Mouse (Mus musculus) R1 (cell line): ENCODE data around the gene Dnah6.

Source experiments
- DNase-seq: peaks from one replicate; pipeline ENCODE4 v3.0.0-alpha.2; 2018; ENCODE audit warnings: low read depth, low spot score

Dnah6 gene

DNA sequence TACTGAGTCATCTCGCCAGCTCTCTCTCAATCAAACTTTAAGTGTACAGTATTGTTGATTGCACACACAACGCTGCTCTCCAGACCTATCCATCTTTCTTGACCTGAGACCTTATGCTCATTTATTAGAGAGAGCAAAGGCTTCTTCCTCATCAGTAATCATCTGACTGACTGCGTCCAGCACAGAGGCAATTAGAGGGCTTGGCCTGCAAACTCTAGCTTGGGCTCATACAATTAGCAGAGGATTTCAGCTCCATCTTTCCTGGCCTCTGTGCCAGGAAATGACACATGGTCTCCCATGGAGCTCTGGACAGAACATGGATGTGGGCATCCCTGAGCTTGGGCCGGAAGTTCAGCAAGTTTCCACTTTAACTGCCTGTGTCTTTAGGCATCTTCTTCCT, 193.6 kb downstream of the Dnah6 start:
- no peak for DNase-seq

DNA sequence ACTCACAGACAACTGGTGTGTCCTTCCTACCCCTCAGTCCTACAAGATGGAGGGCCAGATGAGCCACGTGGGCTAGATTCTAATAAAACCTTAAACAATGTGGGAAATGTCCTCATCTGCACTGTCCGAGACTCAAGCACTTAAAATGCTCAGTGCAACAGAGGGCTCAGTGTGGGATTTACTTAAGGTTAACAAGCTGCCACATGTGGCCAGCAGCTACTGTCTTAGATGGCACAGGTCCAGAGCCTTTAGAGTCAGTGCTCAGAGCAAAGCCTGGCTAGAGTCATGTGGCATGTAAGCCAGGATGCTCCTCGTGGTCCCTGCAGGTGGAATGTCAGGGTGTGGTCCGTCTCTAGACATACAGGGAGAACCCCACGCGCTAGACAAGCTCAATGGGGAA, 194.6 kb downstream of the Dnah6 start:
- DNase-seq = no peak

DNA sequence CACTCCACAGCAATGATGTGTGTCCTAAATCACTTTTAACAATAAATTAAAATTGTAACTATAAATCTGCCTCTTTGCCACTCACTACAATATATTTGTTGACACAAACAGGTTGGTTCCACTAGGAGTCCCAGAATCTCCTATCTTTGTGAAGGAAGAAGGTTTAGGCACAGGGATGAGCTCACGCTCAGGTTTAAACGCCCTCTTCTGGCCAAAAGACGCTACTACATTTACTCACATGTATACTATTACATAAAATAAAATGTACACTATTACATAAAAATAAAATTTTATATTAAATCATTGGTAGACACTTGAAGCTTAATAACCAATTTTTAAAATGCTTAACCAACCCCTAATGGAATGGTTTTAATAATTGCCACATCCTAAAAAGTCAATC, 201.4 kb downstream of the Dnah6 start:
- peak; percentile 77 for DNase-seq

DNA sequence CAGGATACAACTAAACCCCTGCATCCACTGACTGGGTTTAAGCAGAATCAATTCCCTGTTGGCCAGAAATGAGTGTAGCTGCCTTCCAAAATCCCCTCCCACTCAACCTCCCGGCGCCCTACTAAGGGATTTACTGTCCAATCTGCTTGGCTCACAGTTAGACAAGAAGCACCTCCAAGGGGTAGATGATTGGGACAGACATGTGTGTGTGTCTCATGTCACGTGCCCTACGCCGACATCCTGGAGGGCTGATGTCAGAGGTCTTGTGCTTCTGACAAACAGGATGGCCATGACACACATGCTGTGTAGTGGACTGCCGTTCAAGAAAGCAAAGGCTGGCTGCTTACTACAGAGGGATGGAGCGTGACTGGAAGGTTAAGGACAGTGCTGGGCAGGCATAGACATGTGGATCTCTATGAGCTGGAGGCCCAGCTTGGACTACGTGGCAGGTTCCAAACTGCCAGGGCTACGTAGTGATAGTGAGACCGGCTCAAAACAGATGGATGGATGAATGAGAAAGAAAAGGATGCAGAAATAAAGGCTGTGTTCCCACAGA, 202.6 kb downstream of the Dnah6 start:
- DNase-seq = no peak

DNA sequence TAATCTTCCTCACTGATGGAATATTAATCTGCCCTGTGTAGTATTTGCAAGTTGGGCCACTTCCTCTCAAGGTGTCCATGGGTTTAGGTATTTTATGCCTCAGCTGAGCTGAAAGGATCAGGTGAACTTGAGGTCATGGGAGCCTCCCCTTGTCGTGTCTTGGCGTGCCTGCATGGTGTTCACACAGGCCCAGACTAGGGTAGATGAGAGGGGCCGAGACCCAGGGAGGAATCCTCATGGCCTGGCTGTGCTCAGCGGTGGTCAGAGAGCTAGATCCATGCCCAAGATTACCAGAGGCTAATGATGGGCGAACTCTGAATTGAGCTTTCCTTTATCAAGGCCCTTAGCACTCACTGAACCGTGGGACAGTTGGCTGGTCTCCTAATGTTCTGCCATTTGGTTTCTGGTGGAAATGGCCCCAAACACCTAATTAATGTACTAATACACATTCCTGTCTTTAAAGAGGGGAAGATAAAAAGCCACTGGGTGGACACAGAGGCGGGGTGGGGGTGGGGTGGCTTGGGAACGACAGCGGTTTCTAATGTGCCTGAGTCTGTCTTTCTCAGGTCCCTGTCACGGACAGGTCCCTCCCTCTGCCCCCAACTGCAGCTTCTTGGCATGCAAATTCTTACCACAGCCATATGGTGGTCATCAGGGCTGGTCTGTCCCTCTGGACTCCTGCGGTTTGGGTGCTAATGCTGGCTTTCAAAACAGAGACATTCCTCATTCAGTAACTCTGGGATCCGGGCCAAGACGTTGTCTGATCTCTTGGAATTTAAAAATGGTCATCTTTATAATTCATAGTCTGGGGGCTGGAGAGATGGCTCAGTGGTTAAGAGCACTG, 206.9 kb downstream of the Dnah6 start:
- DNase-seq = no peak

DNA sequence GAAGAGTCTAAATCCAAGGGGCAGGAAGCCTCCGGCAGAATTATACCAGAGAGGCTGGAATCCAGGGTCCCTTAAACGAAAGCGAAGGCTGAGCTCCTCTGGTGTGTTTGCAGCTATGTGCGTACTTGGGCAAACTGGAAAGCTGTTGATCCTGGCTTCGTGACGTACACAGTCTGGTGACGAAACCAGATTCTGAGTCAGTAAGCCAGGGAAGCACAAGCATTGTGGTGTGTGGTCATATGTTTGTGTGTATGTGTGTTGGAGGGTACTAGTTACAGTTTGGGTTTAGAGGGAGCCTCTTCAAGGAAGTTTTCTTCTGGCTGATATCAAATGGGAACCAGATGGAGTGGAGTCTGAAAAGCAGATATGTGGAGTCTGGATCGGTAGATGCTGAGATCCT, 208.5 kb downstream of the Dnah6 start:
- DNase-seq = no peak

DNA sequence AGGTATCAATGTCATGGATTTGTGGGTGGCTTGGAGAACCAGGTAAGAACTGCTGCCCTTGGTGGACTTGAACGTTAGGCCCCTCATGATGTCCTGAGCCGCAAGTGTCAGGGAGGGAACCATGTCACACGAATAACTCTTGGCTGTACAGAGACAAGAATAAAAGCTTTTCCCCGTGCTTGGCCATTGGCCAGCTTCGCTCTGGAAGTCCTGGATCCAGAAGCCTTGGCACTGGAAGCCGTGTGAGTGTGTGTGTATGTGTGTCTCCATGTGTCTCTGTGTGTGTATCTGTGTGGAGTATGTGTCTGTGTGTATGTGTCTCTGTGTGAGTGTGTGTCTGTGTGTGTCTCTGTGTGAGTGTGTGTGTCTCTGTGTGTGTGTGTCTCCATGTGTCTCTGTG, 209.6 kb downstream of the Dnah6 start:
- no peak for DNase-seq

DNA sequence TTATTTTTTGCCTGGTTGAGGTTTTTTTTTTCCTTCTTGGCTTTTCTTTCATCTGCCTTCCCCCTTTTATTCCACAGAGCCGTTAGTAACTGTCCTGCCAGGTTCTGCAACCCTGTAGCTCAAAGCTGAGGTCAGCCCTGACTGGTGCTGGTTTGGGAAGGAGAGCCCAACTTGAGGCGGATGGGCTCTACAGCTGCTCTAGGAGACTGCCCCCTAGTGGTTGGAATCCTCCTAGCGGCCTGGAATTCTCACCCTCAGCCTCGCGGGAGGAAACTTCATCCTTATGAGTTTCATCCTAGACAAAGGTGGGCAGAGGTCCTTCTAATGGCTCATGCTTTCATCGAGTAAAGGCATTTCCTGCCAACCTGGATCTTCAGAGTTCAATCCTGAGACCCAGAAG, 211.4 kb downstream of the Dnah6 start:
- DNase-seq = peak; percentile 87

DNA sequence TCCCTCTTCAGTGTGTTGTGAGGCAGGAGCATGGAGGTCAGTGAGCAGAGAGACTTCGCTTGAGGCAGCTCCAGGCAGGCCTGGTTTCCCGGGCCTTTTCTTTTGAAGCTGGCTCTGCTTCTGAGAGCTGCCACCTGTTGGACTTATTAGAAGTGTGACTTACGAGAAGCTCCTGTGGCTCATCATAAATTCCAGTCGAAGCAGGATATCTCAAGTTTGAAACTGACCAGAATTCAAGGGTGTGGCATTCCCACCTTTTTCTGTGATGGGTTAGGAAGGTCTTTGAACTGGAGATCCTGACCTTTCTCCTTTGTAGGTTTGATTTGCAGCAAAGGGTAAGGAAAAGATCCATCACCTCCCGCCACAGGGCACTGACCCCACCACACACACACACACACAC, 217.8 kb downstream of the Dnah6 start:
- peak; percentile 18 for DNase-seq

DNA sequence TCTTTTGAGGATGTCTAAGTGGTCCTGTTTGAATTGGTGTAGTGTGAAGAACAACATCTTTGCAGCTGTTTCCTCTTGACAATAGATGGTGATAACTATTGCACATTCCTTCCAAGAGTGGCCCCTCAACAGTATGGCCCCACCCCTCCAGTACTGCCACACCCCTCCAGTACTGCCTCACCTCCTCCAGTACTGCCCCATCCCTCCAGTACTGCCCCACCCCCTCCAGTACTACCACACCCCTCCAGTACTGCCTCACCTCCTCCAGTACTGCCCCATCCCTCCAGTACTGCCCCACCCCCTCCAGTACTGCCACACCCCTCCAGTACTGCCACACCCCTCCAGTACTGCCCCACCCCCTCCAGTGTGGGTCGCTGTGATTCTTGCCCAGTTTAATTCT, 219.1 kb downstream of the Dnah6 start:
- DNase-seq = peak; percentile 72

DNA sequence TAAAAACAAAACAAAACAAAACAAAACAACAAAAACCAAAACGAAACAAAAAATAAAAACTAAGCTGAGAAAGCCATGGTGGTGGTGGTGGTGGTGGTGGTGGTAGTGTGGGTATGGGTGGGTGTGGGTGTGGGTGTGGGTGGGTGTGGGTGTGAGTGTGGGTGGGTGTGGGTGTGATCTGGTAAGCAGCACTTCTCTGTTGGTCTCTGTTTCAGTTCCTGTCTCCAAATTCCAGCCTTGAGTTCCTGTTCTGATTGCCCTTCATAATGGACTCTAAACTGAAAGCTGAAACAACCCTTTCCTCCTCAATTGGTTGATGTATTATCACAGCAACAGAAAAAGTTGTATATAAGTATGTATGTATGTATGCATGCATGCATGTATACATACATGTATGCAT, 222.6 kb downstream of the Dnah6 start:
- DNase-seq = no peak

DNA sequence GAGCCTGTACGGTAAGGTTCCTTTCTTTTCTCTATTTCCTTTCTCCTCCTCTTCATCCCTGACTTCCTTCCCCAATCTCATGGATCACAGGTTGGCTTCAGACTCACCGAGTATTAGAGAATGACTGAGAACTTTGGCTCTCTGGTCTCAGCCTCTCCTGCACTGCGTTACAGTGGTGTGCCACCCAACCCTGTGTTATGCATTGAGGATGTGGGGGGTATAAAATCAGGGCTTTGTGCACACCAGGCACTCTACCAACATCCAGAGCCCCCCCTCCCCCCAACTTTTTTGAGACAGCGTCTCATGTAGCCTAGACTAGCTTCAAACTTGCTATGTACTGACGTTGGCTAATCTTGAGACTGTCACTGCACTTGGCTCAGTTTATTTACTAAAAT, 227.8 kb downstream of the Dnah6 start:
- no peak for DNase-seq

DNA sequence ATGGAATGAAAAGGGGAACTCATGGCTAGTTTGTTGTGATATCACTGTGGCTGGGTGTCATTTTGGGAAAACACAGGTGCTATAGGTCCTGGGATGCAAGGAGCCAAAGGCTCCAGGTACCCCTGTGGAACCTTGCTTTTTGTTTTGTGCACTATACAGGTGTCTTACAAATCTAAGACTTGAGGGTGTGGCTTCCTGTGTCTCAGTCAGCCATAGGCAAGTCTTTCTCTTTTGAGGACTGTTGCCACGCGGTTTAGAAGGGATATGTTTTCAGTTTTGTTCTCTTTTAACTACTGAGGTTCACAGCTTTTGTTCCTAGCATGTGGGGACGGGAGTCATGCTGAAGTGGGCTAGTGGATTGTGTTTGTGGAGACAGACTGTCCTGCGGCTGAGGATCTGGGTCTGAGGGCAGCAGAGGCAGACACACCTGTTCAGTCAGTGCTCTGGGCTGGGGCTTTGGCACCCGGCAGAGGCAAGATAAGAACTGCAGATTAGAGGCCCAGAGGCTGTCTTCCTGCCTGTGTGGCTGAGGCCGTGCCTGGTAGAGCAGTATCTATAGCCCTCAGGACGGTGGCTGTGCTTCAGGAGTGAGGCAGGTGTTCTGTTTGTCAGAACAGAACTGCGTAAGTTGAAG, 228.3 kb downstream of the Dnah6 start:
- peak; percentile 16 for DNase-seq

DNA sequence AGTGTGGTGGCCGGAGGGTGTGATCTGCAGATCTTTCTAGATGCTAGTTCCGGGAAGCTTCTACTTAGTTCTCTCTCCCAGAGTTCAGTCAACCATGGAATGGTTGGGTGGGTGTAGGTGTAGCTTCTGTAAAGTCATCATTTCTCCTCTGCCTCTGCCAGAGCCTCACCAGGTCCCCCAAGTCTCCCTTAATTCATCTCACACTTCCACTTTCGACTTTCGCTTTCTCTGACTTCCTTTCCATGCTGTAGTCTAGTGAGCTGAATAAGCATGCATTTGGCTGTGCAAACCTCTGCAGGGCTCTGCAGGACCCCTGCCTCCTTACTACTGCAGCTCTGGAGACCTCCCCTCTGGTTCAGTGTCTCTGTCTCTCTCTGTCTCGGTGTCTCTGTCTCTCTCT, 231.2 kb downstream of the Dnah6 start:
- DNase-seq = no peak

DNA sequence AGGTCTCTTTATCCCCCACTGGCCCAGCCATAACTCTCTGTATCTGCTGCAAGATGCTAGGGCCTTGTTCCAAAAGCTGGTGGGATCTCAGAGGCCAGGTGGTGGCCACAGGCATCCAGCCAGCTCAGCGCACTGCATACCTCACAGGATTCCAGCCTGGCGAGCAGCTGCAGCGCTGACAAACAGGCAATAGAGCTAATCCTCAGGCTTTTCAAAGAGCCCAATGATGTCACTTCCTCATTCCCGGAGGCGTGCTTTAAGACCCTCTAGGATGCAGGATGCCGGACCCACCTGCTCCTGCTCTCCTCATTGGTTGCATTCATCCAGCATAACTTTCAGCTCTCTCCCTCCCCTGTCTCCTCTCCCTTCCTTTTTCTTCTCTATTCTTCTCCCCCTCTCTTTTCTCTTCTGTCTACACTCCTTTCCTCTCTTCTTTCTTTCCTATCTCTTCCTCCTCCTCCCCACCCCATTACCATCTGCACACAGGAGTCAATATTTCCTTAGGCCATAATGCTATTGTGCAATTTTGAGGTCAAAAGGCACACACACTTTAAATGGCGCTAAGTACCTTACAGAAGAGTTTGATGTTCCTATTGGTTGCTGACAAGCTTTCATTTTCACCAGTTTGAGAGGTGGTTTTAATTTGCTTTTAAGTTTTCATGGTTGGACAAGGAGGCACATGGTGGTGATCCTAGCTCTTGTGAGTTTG, 232.3 kb downstream of the Dnah6 start:
- peak; percentile 53 for DNase-seq

DNA sequence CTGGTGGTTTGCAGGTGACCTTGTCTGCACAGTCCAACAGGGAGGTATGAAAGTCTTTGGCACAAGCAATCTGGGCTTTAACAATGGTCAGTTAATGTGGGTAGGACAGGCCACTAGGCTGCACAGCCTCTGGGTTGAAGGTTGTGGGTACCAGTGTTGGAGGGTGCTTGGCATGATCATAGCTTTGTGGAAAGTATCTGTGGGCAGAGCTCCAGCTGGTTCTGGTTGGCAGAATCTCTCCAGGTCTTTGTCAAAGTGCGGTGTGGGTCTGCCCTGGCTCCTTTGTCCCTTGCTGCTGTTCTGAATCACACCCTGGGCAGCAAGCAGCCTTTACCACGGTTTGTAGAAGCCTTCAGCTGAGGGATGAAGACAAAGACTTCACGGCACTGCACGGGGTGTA, 238.9 kb downstream of the Dnah6 start:
- no peak for DNase-seq

DNA sequence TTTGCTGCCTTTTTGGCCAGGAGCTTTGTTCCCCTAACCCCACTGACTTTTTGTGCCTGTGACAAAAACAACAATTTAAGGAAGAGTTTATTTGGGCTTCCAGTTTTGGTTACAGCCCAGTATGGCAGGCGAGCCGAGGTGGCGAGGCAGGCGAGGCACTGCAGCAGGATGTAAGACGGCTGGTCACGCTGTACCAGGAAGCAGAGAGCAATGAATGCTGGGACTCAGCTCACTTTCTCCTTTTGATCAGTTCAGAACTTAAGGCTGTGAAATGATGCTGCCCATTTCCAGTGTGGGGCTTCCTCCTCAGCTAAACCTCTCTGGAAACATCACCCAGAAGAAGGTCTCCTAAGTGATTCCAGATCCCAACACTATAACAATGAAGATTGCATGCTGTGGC, 239.6 kb downstream of the Dnah6 start:
- no peak for DNase-seq

DNA sequence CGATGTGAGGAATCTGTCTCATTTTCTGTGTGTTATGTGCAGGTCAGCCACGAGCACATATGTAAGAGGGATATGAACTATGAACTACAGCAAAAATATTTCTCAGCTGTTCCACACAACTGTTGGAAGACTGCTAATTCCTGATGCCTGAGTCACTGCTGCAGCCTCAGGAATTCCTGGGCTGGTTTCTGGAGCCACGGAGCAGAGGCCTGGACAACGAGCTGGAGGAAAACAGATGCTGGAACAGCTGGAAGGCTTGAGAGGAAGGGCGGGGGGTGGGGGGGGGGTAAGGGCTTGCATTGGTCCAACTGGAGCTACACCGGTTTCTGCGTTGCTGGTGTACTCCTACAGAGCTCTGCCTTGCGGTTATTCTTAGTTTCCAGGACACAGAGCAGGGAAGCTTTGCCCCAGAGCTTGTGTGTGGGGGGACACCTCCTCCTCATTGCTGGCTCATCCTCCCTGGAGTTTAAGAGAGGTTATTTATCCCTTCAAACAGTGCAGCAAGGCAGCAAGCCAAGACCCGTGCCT, 240.3 kb downstream of the Dnah6 start:
- peak; percentile 30 for DNase-seq

DNA sequence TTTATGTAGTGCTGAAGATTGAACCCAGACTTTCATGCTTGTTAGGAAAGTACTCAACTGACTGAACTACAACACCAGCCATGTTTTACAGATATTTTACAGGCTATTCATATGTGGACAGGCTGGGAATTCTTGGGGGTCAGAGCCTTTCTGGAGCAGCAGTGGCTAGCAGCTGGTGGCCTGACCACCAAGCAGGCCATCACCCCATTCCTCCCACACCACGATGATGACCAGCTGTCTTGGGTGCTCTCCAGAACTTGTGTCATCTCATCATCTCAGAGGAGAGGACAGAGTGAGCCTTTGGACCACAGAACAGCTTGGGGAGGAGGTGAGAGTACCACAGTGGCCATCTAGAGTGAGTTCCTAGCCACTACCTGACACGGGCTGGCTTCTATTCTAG, 244.6 kb downstream of the Dnah6 start:
- no peak for DNase-seq

DNA sequence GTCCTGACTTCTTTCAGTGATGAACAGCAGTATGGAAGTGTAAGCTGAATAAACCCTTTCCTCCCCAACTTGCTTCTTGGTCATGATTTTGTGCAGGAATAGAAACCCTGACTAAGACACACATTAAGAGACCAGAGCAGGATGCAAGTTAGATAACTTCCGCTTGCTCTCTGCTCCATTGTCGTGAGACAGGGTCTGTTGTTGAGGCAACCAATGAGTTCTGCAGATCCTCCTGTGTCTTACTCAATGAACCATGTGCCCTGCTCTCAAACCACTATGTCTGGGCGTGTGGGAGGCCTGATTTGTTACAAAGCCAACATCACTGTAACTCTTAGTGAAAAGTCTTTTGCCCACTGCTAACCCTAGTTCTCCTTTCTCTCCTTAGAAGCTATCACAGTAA, 250.4 kb downstream of the Dnah6 start:
- no peak for DNase-seq

DNA sequence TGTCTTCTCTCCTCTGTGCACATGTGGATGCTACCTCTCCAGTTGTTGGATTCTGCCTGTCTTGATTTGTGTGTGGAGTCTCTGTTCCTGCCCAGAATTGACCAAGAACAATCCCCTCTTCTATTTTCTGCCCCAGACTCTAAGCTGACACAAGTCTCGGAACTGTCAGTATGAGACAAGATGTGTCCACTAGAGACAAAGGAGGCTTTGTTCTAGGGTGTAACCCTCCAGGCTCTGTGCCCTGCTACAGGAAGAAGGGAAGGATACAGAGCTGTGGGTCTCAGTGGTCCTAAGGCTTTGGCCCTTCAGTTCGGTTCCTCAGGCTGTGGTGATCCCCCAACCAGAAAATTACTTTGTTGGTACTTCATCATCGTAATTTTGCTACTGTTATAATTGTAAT, 251.7 kb downstream of the Dnah6 start:
- DNase-seq = no peak
